Mouse (Mus musculus) heart, adult 2 months (tissue): ENCODE data around the gene Calhm2.

ENCODE experiments used
- CTCF ChIP-seq: fragments of 200-600 bp; IDR thresholded peaks from 2 replicates; pipeline ENCODE4 v1.8.1; 2022; ENCODE audit warnings: antibody characterized with exemption, mild to moderate bottlenecking, moderate library complexity
- EP300 ChIP-seq: fragments of 200-500 bp; IDR thresholded peaks from 2 replicates; pipeline ENCODE4 v1.6.1; 2011; ENCODE audit warnings: low read depth, low read length, control low read depth; ENCODE audit not compliant: insufficient read depth
- POLR2A ChIP-seq: fragments of 200-500 bp; IDR thresholded peaks from 2 replicates; pipeline ENCODE4 v1.6.1; 2011; ENCODE audit warnings: mild to moderate bottlenecking, low read depth, low read length, control low read depth; ENCODE audit not compliant: insufficient read depth

DNA sequence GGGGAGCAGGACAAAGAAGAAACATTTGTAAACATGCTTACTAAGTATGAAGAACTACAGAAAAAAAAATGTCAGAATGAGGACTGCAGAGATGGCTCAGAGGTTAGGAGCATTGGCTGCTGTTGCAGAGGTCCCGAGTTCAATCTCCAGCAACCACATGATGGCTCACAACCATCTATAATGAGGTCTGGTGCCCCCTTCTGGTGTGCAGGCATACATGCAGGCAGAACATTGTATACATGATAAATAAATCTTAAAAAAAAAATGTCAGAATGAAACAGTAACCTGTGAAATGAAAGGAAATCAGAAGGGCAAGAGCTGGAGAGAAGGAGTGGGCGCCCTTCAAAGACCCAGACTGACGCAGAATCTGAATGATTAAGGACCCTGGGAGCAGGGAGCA, 72.2 kb downstream of the Calhm2 start:
- TF ChIP-seq CTCF, result peak; percentile 26
- no peak for TF ChIP-seq POLR2A
- TF ChIP-seq EP300, result no peak
